Mouse (Mus musculus) ES-E14 (cell line): Measurements from ENCODE around the gene Acox1. TPM values are rescaled to one million over a fixed set of nuclear protein-coding genes. Genes with fewer than 3 reads are reported as not detected.

Experiments used
- DNase-seq: peaks from one replicate; pipeline ENCODE4 v3.0.0-alpha.2; 2013; ENCODE audit warnings: low read depth, low spot score
- H3K27ac ChIP-seq: 2 replicates; pipeline ENCODE4 v1.5.1; 2012; ENCODE audit warnings: low read depth, mild to moderate bottlenecking, low read length, moderate library complexity, mixed read lengths; ENCODE audit not compliant: poor library complexity, insufficient read depth, severe bottlenecking
- H3K36me3 ChIP-seq: 2 replicates; pipeline ENCODE4 v1.6.1; 2012; ENCODE audit warnings: mild to moderate bottlenecking, low read length, moderate library complexity, mixed read lengths; ENCODE audit not compliant: control insufficient read depth, poor library complexity, insufficient read depth, severe bottlenecking
- H3K4me1 ChIP-seq, 2 experiments: fragments of 150-350 bp in 1 of 2; sonication (generic) in 1 of 2; 2 replicates each; pipeline ENCODE4 v1.6.1; 2012; ENCODE audit warnings: low read length in 2 of 2, mild to moderate bottlenecking in 1 of 2, mixed read lengths in 1 of 2; ENCODE audit not compliant: control insufficient read depth in 2 of 2, insufficient read depth in 2 of 2, poor library complexity in 1 of 2
- H3K4me3 ChIP-seq, 2 experiments: fragments of 150-350 bp in 1 of 2; sonication (generic) in 1 of 2; 2 replicates each; pipeline ENCODE4 v1.5.1; 2012; ENCODE audit warnings: low read length in 2 of 2, low read depth in 1 of 2, mild to moderate bottlenecking in 1 of 2, mixed read lengths in 1 of 2; ENCODE audit not compliant: insufficient read depth in 1 of 2, poor library complexity in 1 of 2, severe bottlenecking in 1 of 2
- H3K9ac ChIP-seq: 2 replicates; pipeline ENCODE4 v1.6.1; 2012; ENCODE audit warnings: low read depth, mild to moderate bottlenecking, low read length, mixed read lengths; ENCODE audit not compliant: poor library complexity, insufficient read depth, severe bottlenecking
- H3K9me3 ChIP-seq: fragments of 150-350 bp; sonication (generic); 2 replicates; pipeline ENCODE4 v1.6.1; 2012; ENCODE audit warnings: low read depth, mild to moderate bottlenecking, low read length; ENCODE audit not compliant: control insufficient read depth, insufficient read depth
- CHD2 ChIP-seq: IDR thresholded peaks from 2 replicates; pipeline ENCODE4 v1.6.1; 2014; ENCODE audit warnings: mild to moderate bottlenecking, low read depth, low read length, inconsistent platforms
- HCFC1 ChIP-seq: IDR thresholded peaks from 2 replicates; pipeline ENCODE4 v1.6.1; 2012; ENCODE audit warnings: low read length, inconsistent platforms, borderline replicate concordance; ENCODE audit not compliant: insufficient read depth
- MAFK ChIP-seq: IDR thresholded peaks from 2 replicates; pipeline ENCODE4 v1.6.1; 2014; ENCODE audit warnings: mild to moderate bottlenecking, low read depth, low read length, inconsistent platforms; ENCODE audit not compliant: insufficient read depth
- ZC3H11A ChIP-seq: IDR thresholded peaks from 2 replicates; pipeline ENCODE4 v1.6.1; 2012; ENCODE audit warnings: low read depth, mild to moderate bottlenecking, inconsistent platforms, low read length, borderline replicate concordance
- ZNF384 ChIP-seq: IDR thresholded peaks from 2 replicates; pipeline ENCODE4 v1.6.1; 2012; ENCODE audit warnings: low read depth, low read length, inconsistent platforms
- in situ Hi-C, 2 experiments: fragments of 600-800 bp; cut with MboI; formaldehyde crosslinking; loops; one replicate each; pipeline ENCODE4 v1.15.1; 2025; ENCODE audit warnings: low sequenced_read_pairs in 2 of 2, inconsistent platforms in 1 of 2; ENCODE audit not compliant: unreplicated experiment in 2 of 2
- total RNA-seq: library from RNA; depleted of rRNA; stranded (reverse); fragments of 300-350 nt; gene quantifications from 2 replicates; pipeline ENCODE4 v1.2.3, GENCODE M21; 2012; rRNA removed

Acox1 gene
- total RNA-seq, 1 experiment, result 16.5 TPM

- Histone ChIP-seq H3K4me3 (no peak overlapping the region), H3K4me1 (peaks cover 0 to 20% of the 10 kb centered on the region in 2 experiments; a peak in 1 of 4 replicates), H3K9ac (no peak overlapping the region), H3K36me3 (peaks cover 14% of the 10 kb centered on the region), H3K27ac (no peak overlapping the region), H3K9me3 (no peaks in the 10 kb centered on the region)
- in situ Hi-C loops, result no loop called here
- no peak for DNase-seq
- TF ChIP-seq HCFC1, result no peak
- no peak for TF ChIP-seq MAFK
- no peak for TF ChIP-seq ZC3H11A
- TF ChIP-seq ZNF384, result no peak
- no peak for TF ChIP-seq CHD2
Observed at GRCm38 (mm10) chr11:116127986-116128385, 70.9 kb downstream of the Acox1 start.

GRCm38 (mm10) chr11:116127156-116127980 is 71.5 kb downstream of the Acox1 start, which contains the start of gene Trim47:
Gene Trim47, minus strand, starts transcription at chr11:116127210.
- Histone ChIP-seq H3K9me3 (no peaks in the 10 kb centered on the region), H3K9ac (0 out of 2 replicates have a peak within 1 kb of the TSS, but pooled peaks have one; percentile 17), H3K4me3 (peak within 1 kb of the TSS; percentile 13 to 57; a peak in 3 of 4 replicates), H3K36me3 (peaks cover 10% of the 10 kb centered on the region), H3K27ac (no peak within 1 kb of the TSS), H3K4me1 (peaks cover 0 to 20% of the 10 kb centered on the region in 2 experiments; a peak in 1 of 4 replicates)
- no peak for TF ChIP-seq HCFC1
- TF ChIP-seq MAFK, result no peak
- no peak for TF ChIP-seq ZNF384
- no peak for TF ChIP-seq ZC3H11A
- in situ Hi-C loops, result no loop called here
- peak; percentile 79 for DNase-seq

- Histone ChIP-seq H3K9me3 (no peaks in the 10 kb centered on the region), H3K4me1 (peaks cover 0 to 19% of the 10 kb centered on the region in 2 experiments; a peak in 1 of 4 replicates), H3K9ac (no peak overlapping the region), H3K36me3 (peaks cover under 1% of the 10 kb centered on the region), H3K27ac (no peak overlapping the region), H3K4me3 (peak overlapping the region in 1 of 2 experiments; percentile 23; a peak in 2 of 4 replicates)
- no peak for DNase-seq
- in situ Hi-C loops, result no loop called here
- TF ChIP-seq MAFK, result no peak
- TF ChIP-seq HCFC1, result no peak
- no peak for TF ChIP-seq ZC3H11A
- TF ChIP-seq CHD2, result no peak
- TF ChIP-seq ZNF384, result no peak
Observed at GRCm38 (mm10) chr11:116126261-116126660, 72.6 kb downstream of the Acox1 start.

Other genes with a start within 250 kb of the Acox1 start
- gene Itgb4, start 224.3 kb downstream of the Acox1 start, total RNA-seq, result 9.6 and 26.3 TPM in 2 replicates
- 144 and 195 TPM in 2 replicates for gene Galk1, start 186.3 kb downstream of the Acox1 start, total RNA-seq
- 504 and 729 TPM in 2 replicates for gene H3f3b, start 171.1 kb downstream of the Acox1 start, total RNA-seq
- 32.5 and 39.6 TPM in 2 replicates for gene Unk, start 168.7 kb downstream of the Acox1 start, total RNA-seq
- gene Unc13d, start 121.1 kb downstream of the Acox1 start, total RNA-seq, result 13.3 and 14.2 TPM in 2 replicates
- 16.9 and 20.1 TPM in 2 replicates for gene Wbp2, start 112.0 kb downstream of the Acox1 start, total RNA-seq
- 2.0 and 3.3 TPM in 2 replicates for gene Trim47, start 71.8 kb downstream of the Acox1 start, total RNA-seq
- gene Trim65, start 67.9 kb downstream of the Acox1 start, total RNA-seq, result 0.31 and 0.42 TPM in 2 replicates
- 81.1 and 81.3 TPM in 2 replicates for gene Mrpl38, start 60.2 kb downstream of the Acox1 start, total RNA-seq
- 29.4 and 32.1 TPM in 2 replicates for gene Fbf1, start 30.9 kb downstream of the Acox1 start, total RNA-seq
- gene Ten1, start 190 bp downstream of the Acox1 start, total RNA-seq, result 17.0 and 19.1 TPM in 2 replicates
- 2.9 and 4.5 TPM in 2 replicates for gene Evpl, start 39.0 kb upstream of the Acox1 start, total RNA-seq
- gene Srp68, start 75.2 kb upstream of the Acox1 start, total RNA-seq, result 33.4 and 38.2 TPM in 2 replicates
- gene Galr2, start 81.9 kb upstream of the Acox1 start, total RNA-seq, result 1.8 and 3.3 TPM in 2 replicates
- gene Exoc7, start 108.2 kb upstream of the Acox1 start, total RNA-seq, result 25.5 and 26.4 TPM in 2 replicates
- gene Foxj1, start 136.4 kb upstream of the Acox1 start, total RNA-seq, result 0.67 and 1.2 TPM in 2 replicates
- gene Rnf157, start 214.0 kb upstream of the Acox1 start, total RNA-seq, result 3.7 and 6.1 TPM in 2 replicates
- 106 and 117 TPM in 2 replicates for gene Ubald2, start 235.0 kb upstream of the Acox1 start, total RNA-seq